20 mouse cellular contexts compared by ENCODE assay signal in the genomic region with DNA sequence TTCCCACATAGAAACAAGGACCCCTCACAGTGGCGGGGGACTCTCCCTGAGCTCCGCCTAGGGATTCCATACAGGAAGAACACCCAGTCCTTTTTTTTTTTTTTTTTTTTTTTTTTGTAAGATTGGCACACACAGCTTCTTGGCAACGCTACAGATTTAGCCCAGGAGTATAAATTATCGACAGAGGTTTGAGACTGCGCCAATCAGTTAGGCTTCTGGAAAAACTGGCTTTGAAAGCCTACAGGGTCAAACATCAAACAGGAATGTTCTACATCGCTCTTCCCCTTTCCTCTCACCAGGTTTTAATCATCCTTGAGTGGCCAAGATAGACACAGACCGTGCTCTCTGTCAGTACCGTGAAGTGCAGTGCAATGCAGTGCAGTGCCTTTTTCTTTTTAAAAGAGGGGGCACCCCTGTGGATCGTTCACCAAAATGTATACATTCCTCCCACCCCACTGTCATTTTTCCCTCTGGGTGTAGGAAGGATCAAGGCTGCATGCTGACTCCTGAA.
DNase-seq lines count a peak whose midpoint lies in the region; ATAC-seq and TF ChIP-seq lines count a peak whose summit lies in the region.
"Had no signal": no experiment of that assay in that cellular context is flagged by ENCODE, and none has a peak within 500 bp of the region (broad histone marks: within the 10 kb centered on the region; RNA-seq: fewer than 3 reads in every experiment).

No protein-coding gene starts in this region.

- no peak overlapping the region for H3K4me3 ChIP-seq in heart, embryonic 16.5 days (ENCODE audit: low read length)
- no peak overlapping the region for H3K4me3 ChIP-seq in hindbrain, postnatal 0 days (ENCODE audit: low read length)
- H3K4me3 ChIP-seq: forebrain, embryonic 13.5 days; heart, adult 2 months; hindbrain, embryonic 10.5 days; left cerebral cortex, adult 2 months; liver, embryonic 12.5 days had no signal

- no peak for TF ChIP-seq CTCF in brain, embryonic 14.5 days (IDR thresholded peaks at IDR 0.05; ENCODE audit: borderline replicate concordance, extremely low read depth, insufficient read depth, insufficient read length)
- no peak for TF ChIP-seq CTCF in hindbrain, postnatal 0 days (IDR thresholded peaks at IDR 0.05; ENCODE audit: low read depth)

- H3K36me3 ChIP-seq in heart, embryonic 16.5 days (ENCODE audit: control insufficient read depth, insufficient read depth): no peaks in the 10 kb centered on the region
- H3K36me3 ChIP-seq in hindbrain, postnatal 0 days (ENCODE audit: insufficient read depth, low read length): no peaks in the 10 kb centered on the region
- H3K36me3 ChIP-seq: hindbrain, embryonic 10.5 days; liver, embryonic 12.5 days had no signal

- peaks cover 7% of the 10 kb centered on the region for H3K4me1 ChIP-seq in heart, embryonic 16.5 days (ENCODE audit: control insufficient read depth, insufficient read depth, low read length)
- H3K4me1 ChIP-seq in hindbrain, postnatal 0 days (ENCODE audit: insufficient read depth, low read length): no peaks in the 10 kb centered on the region
- H3K4me1 ChIP-seq: liver, embryonic 12.5 days had no signal

- peak overlapping the region; percentile 4; the same call in 1 of the 2 replicates for H3K4me2 ChIP-seq in heart, embryonic 16.5 days (ENCODE audit: low read depth, low read length)
- H3K4me2 ChIP-seq in hindbrain, postnatal 0 days (ENCODE audit: low read depth, low read length): no peak overlapping the region
- H3K4me2 ChIP-seq: forebrain, embryonic 13.5 days; liver, embryonic 12.5 days had no signal

- peak; percentile 23 for DNase-seq in adrenal gland, postnatal 14 days
- DNase-seq in adrenal gland, postnatal 4 days (ENCODE audit: low spot score in 2 of 2): no peak
- DNase-seq in heart, postnatal 36 days: no peak
- DNase-seq in lung, postnatal 36 days: peak; percentile 34
- no peak for DNase-seq in lung, postnatal 4 days
- DNase-seq in brain, embryonic 14.5 days (ENCODE audit: low read depth): peak; percentile 31
- DNase-seq in hindbrain, postnatal 0 days (ENCODE audit: low spot score): no peak
- DNase-seq: cerebellum, adult 8-10 months; heart, adult 2 months; kidney, adult 8-10 months; kidney, postnatal 4 days; layer of hippocampus, adult 9-11 months; left cerebral cortex, postnatal 4 days had no signal

- WGBS in heart, embryonic 16.5 days: 40% methylated on average over 9 of the region's 9 CpGs
- 66% methylated on average over 9 of the region's 9 CpGs for WGBS in hindbrain, postnatal 0 days

- H3K27ac ChIP-seq in heart, embryonic 16.5 days (ENCODE audit: low read length): no peak overlapping the region
- H3K27ac ChIP-seq in hindbrain, postnatal 0 days: no peak overlapping the region
- H3K27ac ChIP-seq: forebrain, embryonic 13.5 days; heart, adult 2 months; hindbrain, embryonic 10.5 days; left cerebral cortex, adult 2 months; liver, embryonic 12.5 days; stomach, postnatal 0 days had no signal

- intact Hi-C loops in heart, postnatal 36 days (cut with DNase I): no loop called here

- H3K9ac ChIP-seq in heart, embryonic 16.5 days (ENCODE audit: low read length): no peak overlapping the region
- H3K9ac ChIP-seq in hindbrain, postnatal 0 days (replicated peaks; ENCODE audit: low read length): no peak overlapping the region
- H3K9ac ChIP-seq: forebrain, embryonic 13.5 days; liver, embryonic 12.5 days had no signal

- H3K27me3 ChIP-seq in heart, embryonic 16.5 days (ENCODE audit: control insufficient read depth, insufficient read depth, low read length): no peaks in the 10 kb centered on the region
- H3K27me3 ChIP-seq in hindbrain, postnatal 0 days (ENCODE audit: insufficient read depth, low read length): no peaks in the 10 kb centered on the region
- H3K27me3 ChIP-seq: CH12.LX; forebrain, embryonic 13.5 days had no signal

- TF ChIP-seq POLR2A in brain, embryonic 14.5 days (IDR thresholded peaks at IDR 0.05; ENCODE audit: borderline replicate concordance, extremely low read depth, insufficient read depth, insufficient read length, poor library complexity, severe bottlenecking): no peak

- no peaks in the 10 kb centered on the region for H3K9me3 ChIP-seq in heart, embryonic 16.5 days (replicated peaks; ENCODE audit: control insufficient read depth, low read length)
- no peaks in the 10 kb centered on the region for H3K9me3 ChIP-seq in hindbrain, postnatal 0 days (ENCODE audit: low read length)
- H3K9me3 ChIP-seq: forebrain, embryonic 13.5 days; hindbrain, embryonic 10.5 days; liver, embryonic 12.5 days had no signal

- ATAC-seq in heart, embryonic 16.5 days (replicated peaks; ENCODE audit: extremely low read depth, insufficient read depth, low FRiP score): no peak
- no peak for ATAC-seq in hindbrain, postnatal 0 days
- ATAC-seq: forebrain, embryonic 13.5 days; liver, embryonic 12.5 days had no signal

Comparison
In these comparisons a context has a peak if more than half of its experiments do, and no peak if none do; other contexts are left out.
1. DNase-seq: peak in adrenal gland, postnatal 14 days (single experiment), lung, postnatal 36 days (single experiment) and brain, embryonic 14.5 days (single experiment); none in adrenal gland, postnatal 4 days (0 of 2), heart, postnatal 36 days (0 of 2), lung, postnatal 4 days (0 of 2) and hindbrain, postnatal 0 days (single experiment).